Mouse (Mus musculus): ENCODE data around the gene Spaca6. TPM values are rescaled to one million over a fixed set of nuclear protein-coding genes. Genes with fewer than 3 reads are reported as not detected.

Gene Spaca6
- polyA plus RNA-seq, 1 experiment from 2014 or later, result 46.8 TPM

GRCm38 (mm10) chr17:17849906-17850712 lies 23.2 kb downstream of the Spaca6 start:
- H3K27ac ChIP-seq, result no peak overlapping the region
- H3K36me3 ChIP-seq (replicated peaks), result peaks cover 3% of the 10 kb centered on the region; the same call in 1 of the 2 replicates
- H3K4me2 ChIP-seq, result peak overlapping the region; percentile 31
- ATAC-seq (ENCODE audit: low FRiP score), result peak; percentile 37; the same call in 1 of the 2 replicates
- peak overlapping the region; percentile 12; the same call in 1 of the 2 replicates for H3K9ac ChIP-seq
- peaks cover 7% of the 10 kb centered on the region for H3K4me1 ChIP-seq
- H3K4me3 ChIP-seq (replicated peaks), result no peak overlapping the region
- WGBS, result 20% methylated on average over 55 of the region's 55 CpGs
- H3K9me3 ChIP-seq, result no peaks in the 10 kb centered on the region
- peaks cover 20% of the 10 kb centered on the region for H3K27me3 ChIP-seq

GRCm38 (mm10) chr17:17855064-17855838 lies 28.3 kb downstream of the Spaca6 start, which contains the start of gene Has1:
Gene Has1, minus strand, starts transcription at chr17:17855205.
- 63% methylated on average over 8 of the region's 8 CpGs for WGBS
- peaks cover 2% of the 10 kb centered on the region for H3K27me3 ChIP-seq
- no peaks in the 10 kb centered on the region for H3K36me3 ChIP-seq (replicated peaks)
- no peak within 1 kb of the TSS for H3K4me3 ChIP-seq (replicated peaks)
- no peak within 1 kb of the TSS for H3K27ac ChIP-seq
- H3K9ac ChIP-seq, result no peak within 1 kb of the TSS
- ATAC-seq (ENCODE audit: low FRiP score), result 0 out of 2 replicates have a peak, but pooled peaks have one; percentile 39
- peaks cover 1% of the 10 kb centered on the region; the same call in 1 of the 2 replicates for H3K4me1 ChIP-seq
- no peak within 1 kb of the TSS for H3K4me2 ChIP-seq
- H3K9me3 ChIP-seq, result no peaks in the 10 kb centered on the region

- no peak overlapping the region for H3K4me2 ChIP-seq
- no peak overlapping the region for H3K9ac ChIP-seq
- no peaks in the 10 kb centered on the region for H3K9me3 ChIP-seq
- no peaks in the 10 kb centered on the region for H3K4me1 ChIP-seq
- H3K27me3 ChIP-seq, result no peaks in the 10 kb centered on the region
- no peak for ATAC-seq (ENCODE audit: low FRiP score)
- no peak overlapping the region for H3K27ac ChIP-seq
- no peaks in the 10 kb centered on the region for H3K36me3 ChIP-seq (replicated peaks)
- WGBS, result 81% methylated on average over 1 of the region's 1 CpGs
- no peak overlapping the region for H3K4me3 ChIP-seq (replicated peaks)
Observed at GRCm38 (mm10) chr17:17856612-17857011, 29.7 kb downstream of the Spaca6 start.

GRCm38 (mm10) chr17:17857446-17857845 lies 30.5 kb downstream of the Spaca6 start:
- Histone ChIP-seq H3K36me3 (replicated peaks) (no peaks in the 10 kb centered on the region; the same call in 1 of the 2 replicates), H3K9ac (no peak overlapping the region), H3K27ac (no peak overlapping the region), H3K9me3 (no peaks in the 10 kb centered on the region), H3K4me1 (no peaks in the 10 kb centered on the region), H3K4me2 (no peak overlapping the region), H3K27me3 (no peaks in the 10 kb centered on the region), H3K4me3 (replicated peaks) (no peak overlapping the region)
- no peak for ATAC-seq (ENCODE audit: low FRiP score)
- WGBS, result 83% methylated on average over 1 of the region's 1 CpGs

- Histone ChIP-seq H3K27me3 (no peaks in the 10 kb centered on the region), H3K4me3 (replicated peaks) (no peak overlapping the region), H3K27ac (no peak overlapping the region), H3K9me3 (no peaks in the 10 kb centered on the region), H3K4me2 (no peak overlapping the region), H3K4me1 (no peaks in the 10 kb centered on the region), H3K36me3 (replicated peaks) (peaks cover 6% of the 10 kb centered on the region; the same call in 1 of the 2 replicates), H3K9ac (no peak overlapping the region)
- ATAC-seq (ENCODE audit: low FRiP score), result no peak
- 84% methylated on average over 3 of the region's 3 CpGs for WGBS
Observed at GRCm38 (mm10) chr17:17860110-17860509, 33.2 kb downstream of the Spaca6 start.

GRCm38 (mm10) chr17:17862360-17862759 lies 35.4 kb downstream of the Spaca6 start:
- no peak overlapping the region for H3K4me2 ChIP-seq
- no peaks in the 10 kb centered on the region for H3K9me3 ChIP-seq
- WGBS, result 76% methylated on average over 1 of the region's 1 CpGs
- no peaks in the 10 kb centered on the region for H3K27me3 ChIP-seq
- no peak overlapping the region for H3K9ac ChIP-seq
- no peak for ATAC-seq (ENCODE audit: low FRiP score)
- no peaks in the 10 kb centered on the region for H3K4me1 ChIP-seq
- no peak overlapping the region for H3K27ac ChIP-seq
- H3K4me3 ChIP-seq (replicated peaks), result no peak overlapping the region
- H3K36me3 ChIP-seq (replicated peaks), result peaks cover 6% of the 10 kb centered on the region; the same call in 1 of the 2 replicates

- H3K4me1 ChIP-seq, result no peaks in the 10 kb centered on the region
- no peak for ATAC-seq (ENCODE audit: low FRiP score)
- 49% methylated on average over 2 of the region's 2 CpGs for WGBS
- H3K4me2 ChIP-seq, result no peak overlapping the region
- H3K4me3 ChIP-seq (replicated peaks), result no peak overlapping the region
- H3K27me3 ChIP-seq, result no peaks in the 10 kb centered on the region
- peaks cover 6% of the 10 kb centered on the region; the same call in 1 of the 2 replicates for H3K36me3 ChIP-seq (replicated peaks)
- no peak overlapping the region for H3K9ac ChIP-seq
- H3K9me3 ChIP-seq, result no peaks in the 10 kb centered on the region
- H3K27ac ChIP-seq, result no peak overlapping the region
Observed at GRCm38 (mm10) chr17:17865168-17865567, 38.2 kb downstream of the Spaca6 start.

- H3K4me1 ChIP-seq, result no peaks in the 10 kb centered on the region
- H3K9ac ChIP-seq, result no peak overlapping the region
- H3K36me3 ChIP-seq (replicated peaks), result peaks cover 6% of the 10 kb centered on the region; the same call in 1 of the 2 replicates
- H3K27me3 ChIP-seq, result no peaks in the 10 kb centered on the region
- no peak overlapping the region for H3K4me3 ChIP-seq (replicated peaks)
- no peak for ATAC-seq (ENCODE audit: low FRiP score)
- no peak overlapping the region for H3K4me2 ChIP-seq
- H3K9me3 ChIP-seq, result no peaks in the 10 kb centered on the region
- H3K27ac ChIP-seq, result no peak overlapping the region
- WGBS, result 88% methylated on average over 11 of the region's 11 CpGs
Observed at GRCm38 (mm10) chr17:17866801-17867469, 40.0 kb downstream of the Spaca6 start.

GRCm38 (mm10) chr17:17870892-17871550 lies 44.1 kb downstream of the Spaca6 start:
- Histone ChIP-seq H3K27me3 (no peaks in the 10 kb centered on the region), H3K4me1 (no peaks in the 10 kb centered on the region), H3K9ac (no peak overlapping the region), H3K27ac (no peak overlapping the region), H3K4me2 (no peak overlapping the region), H3K9me3 (no peaks in the 10 kb centered on the region), H3K36me3 (replicated peaks) (no peaks in the 10 kb centered on the region), H3K4me3 (replicated peaks) (no peak overlapping the region)
- 81% methylated on average over 2 of the region's 2 CpGs for WGBS
- ATAC-seq (ENCODE audit: low FRiP score), result no peak

GRCm38 (mm10) chr17:17871697-17872096 lies 44.7 kb downstream of the Spaca6 start:
- no peak overlapping the region for H3K9ac ChIP-seq
- no peaks in the 10 kb centered on the region for H3K36me3 ChIP-seq (replicated peaks)
- no peak overlapping the region for H3K4me3 ChIP-seq (replicated peaks)
- no peaks in the 10 kb centered on the region for H3K9me3 ChIP-seq
- no peaks in the 10 kb centered on the region for H3K4me1 ChIP-seq
- no peaks in the 10 kb centered on the region for H3K27me3 ChIP-seq
- no peak overlapping the region for H3K27ac ChIP-seq
- WGBS, result 96% methylated on average over 2 of the region's 2 CpGs
- no peak for ATAC-seq (ENCODE audit: low FRiP score)
- H3K4me2 ChIP-seq, result no peak overlapping the region

GRCm38 (mm10) chr17:17879347-17879746 lies 52.4 kb downstream of the Spaca6 start:
- Histone ChIP-seq H3K36me3 (replicated peaks) (no peaks in the 10 kb centered on the region), H3K9me3 (no peaks in the 10 kb centered on the region), H3K4me2 (no peak overlapping the region), H3K27me3 (no peaks in the 10 kb centered on the region), H3K4me3 (replicated peaks) (no peak overlapping the region), H3K9ac (no peak overlapping the region), H3K27ac (no peak overlapping the region), H3K4me1 (no peaks in the 10 kb centered on the region)
- 97% methylated on average over 1 of the region's 1 CpGs for WGBS
- ATAC-seq (ENCODE audit: low FRiP score), result no peak
